Mouse (Mus musculus) embryo, embryonic 10.5 days (tissue): ENCODE results near the gene Gm3646.

Experiments
- DNase-seq: peaks from one replicate; pipeline ENCODE4 v3.0.0-alpha.2; 2015; ENCODE audit warnings: low spot score

Gm3646 gene

DNA sequence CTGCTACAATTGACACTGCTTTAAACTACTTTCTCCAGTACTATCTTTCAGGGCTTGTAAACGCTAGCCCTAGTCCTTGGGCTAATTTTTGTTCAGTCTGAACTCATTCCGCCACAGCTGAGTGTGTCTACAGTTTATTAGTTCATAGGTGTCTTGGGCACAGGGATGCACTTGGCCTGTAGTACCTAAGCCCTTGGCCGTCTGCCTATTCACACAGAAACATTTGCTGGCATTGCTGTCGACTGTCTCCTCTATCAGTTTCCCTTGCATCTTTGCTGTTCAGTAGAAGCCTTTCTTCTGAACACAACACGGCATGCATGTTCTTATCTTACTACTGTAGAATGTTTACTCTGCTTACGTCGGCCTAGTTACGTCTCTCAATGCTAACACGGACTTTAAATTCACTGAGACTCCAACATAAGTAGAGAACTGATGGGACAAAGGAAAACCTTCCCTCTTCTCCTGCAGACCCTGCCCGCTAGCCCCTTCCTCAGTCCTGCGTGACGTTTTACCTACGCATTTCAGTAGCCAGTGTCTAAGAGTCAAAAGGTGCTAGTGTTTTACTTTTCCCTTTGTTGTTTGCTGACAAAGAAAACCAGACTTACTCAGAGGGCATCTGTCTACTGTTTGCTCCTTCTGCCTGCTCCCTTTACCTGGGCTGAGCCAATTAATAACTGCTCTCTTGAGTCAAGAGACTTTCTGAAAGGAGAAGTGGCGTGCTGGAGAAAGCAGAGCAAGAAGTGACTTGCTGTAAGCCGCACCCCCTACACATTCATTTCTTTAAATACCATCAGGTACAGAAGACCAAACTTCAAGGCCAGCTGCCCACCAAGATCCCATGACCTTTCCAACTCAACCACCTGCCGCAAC lies 25.8 kb downstream of the Gm3646 start:
- DNase-seq = no peak

DNA sequence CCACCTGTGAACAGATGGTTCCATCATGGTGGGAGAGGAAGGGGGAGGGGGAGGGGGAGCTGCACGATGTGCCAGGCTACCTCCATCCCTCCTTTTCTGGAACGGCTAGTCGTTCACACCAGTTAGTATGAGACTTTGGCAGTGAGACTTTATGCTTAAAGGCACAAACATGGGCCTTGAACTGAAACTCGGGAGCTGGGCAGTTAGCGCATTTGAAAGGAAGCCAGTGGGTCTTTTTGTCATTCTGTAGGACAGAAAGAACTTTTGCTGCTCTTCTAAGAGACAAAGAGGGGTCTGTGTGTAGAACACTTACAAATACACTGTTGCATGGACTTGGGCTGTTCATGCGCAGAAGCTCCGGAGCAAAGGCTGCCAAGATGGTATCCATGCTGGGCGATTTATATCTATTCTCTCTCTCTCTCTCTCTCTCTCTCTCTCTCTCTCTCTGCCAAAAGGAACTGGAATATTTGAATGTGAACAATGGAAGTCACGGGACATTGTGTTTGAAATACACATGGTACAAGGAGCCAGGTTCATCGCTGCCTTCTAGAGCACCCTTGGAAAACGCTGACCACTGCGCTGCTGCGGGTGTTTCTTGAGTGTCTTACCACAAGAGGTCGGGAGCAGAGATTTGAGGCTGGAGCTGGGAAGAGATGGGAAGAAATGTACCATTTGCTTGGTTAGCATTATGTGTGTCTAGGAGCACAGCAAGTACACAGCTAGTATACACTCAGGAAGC lies 31.0 kb downstream of the Gm3646 start:
- DNase-seq = no peak

DNA sequence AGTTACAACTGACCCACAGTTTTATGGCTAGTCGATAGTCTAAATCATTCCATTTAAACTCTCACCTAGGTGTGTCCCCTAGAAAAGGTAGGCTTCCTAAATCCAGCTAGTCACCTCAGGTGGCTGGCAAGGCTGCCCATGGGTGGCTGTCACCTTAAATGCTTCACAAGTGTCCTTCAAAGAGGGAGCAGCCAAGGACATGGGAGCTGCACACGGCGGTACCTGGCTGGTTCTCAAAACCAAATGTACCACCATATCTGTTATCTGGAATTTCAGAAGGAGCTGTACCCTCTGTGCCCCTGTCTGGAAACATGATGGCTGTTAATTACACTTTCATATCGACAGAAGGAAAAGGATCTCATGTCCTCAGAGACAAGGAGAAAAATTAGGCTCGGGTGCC lies 31.6 kb downstream of the Gm3646 start:
- no peak for DNase-seq

DNA sequence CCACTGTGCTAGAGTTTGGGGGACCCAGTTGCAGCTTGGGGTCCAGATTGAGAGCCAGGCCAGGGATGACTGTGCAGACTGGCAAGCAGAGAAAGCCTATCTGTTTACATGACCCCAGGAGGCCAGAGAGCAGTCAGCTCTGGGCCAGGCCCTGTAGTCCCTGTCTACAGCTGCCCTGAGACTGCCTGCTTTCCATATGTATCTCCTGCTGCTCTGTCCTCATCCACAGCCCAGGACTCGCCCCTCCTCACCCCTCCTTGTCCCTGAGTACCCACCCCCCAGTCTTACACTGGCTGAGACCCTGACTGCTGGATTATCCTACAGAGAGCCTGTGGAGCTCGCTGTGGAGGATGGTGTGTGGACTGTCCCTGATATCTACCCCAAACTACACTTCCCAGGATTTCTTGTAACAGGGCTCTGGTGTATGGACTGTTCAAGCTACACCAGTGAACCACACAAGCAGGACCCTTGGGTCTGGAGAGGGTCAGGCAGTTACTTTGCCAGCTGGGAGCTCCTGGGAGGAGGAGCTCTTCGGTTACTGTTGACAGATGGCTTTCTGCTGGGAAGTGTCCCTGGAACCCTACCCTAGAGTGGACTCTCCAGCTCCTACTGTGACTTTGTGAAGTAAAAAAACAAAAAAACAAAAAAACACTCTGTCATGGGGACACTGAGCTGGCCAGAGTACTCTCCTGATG lies 32.6 kb downstream of the Gm3646 start:
- peak; percentile 42 for DNase-seq

DNA sequence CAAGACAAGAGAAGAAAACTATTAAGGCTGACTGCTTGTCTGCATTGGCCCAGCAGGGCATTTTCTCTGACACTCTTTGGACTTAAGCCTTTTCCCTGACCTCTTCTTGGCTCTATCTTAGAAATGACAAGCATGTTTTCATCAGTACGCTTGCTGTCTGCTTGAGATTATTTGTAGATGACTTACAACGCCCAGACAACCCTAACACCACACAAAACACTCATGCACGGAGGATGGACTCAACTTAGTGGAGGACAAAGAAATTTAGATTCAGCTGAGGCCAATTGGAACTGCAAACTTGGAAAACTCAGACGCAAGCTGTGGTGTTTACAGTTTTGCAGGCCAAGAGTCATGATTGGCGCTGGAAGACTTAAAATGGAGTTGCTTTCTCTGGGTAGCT lies 34.7 kb downstream of the Gm3646 start:
- no peak for DNase-seq

DNA sequence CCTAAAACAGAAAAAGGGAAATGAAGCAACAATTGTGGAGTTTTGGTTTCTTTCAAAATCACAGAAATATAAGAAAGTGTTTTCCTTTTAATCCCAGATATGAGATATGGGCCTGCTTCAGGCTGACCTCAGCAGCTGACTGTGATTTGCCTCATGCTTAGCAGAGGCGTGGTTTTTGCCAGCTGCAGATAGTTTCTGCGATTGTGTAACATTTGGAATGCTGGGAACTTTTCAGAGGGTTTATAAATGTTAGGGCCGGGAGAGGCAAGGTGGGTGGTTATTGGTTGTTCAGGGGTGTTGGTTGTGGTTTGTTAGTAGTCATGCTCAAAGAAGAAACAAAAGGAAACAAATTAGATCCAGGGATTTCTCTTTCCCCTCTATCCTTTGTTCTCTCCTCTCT lies 37.1 kb downstream of the Gm3646 start:
- DNase-seq = no peak

DNA sequence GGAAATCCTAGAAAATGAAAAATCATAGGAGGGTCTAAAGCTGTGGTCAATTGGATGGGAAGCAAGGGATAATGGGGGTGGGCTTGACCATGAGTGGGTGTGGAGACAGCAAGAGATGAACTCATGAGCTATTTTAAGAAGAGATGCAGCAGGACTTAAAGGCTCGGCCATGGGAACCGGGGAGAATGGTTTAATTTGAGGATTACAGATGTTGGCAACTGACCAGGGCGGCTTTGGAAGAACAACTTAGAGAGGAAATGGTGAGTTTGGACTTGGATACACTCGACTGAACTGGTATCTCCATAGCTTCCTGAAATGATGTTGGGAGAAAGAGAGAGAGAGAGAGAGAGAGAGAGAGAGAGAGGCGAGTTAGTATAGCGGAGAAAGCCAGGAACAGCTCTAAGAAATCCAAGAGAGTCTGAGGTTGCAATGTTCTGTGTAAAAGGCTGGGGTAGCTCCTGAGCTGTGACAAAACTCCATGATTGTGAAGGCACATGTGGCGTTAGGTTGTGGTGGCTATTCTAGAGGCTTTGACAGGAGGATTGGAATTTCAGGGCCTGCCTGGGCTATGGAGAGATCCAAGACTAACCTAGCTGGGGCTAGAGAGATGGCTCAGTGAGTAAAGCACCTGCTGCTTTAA lies 39.2 kb downstream of the Gm3646 start:
- DNase-seq = no peak

DNA sequence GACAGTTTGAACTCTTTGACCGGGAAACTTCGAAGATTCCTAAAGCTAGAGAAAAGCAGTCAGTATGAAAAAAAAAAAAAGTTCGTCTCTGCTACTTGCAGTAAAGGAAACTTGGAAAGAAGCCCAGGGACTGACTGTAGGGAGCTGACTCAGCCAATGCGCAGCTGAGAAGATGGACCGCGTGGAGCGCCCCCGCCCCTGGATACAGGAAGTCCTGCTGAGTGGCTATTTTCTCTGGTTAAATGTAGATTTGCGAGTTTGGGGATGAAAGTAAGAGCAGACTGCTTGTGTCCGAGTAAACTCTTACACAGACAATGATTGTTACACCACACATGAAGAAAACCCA lies 43.1 kb downstream of the Gm3646 start:
- peak; percentile 66 for DNase-seq

DNA sequence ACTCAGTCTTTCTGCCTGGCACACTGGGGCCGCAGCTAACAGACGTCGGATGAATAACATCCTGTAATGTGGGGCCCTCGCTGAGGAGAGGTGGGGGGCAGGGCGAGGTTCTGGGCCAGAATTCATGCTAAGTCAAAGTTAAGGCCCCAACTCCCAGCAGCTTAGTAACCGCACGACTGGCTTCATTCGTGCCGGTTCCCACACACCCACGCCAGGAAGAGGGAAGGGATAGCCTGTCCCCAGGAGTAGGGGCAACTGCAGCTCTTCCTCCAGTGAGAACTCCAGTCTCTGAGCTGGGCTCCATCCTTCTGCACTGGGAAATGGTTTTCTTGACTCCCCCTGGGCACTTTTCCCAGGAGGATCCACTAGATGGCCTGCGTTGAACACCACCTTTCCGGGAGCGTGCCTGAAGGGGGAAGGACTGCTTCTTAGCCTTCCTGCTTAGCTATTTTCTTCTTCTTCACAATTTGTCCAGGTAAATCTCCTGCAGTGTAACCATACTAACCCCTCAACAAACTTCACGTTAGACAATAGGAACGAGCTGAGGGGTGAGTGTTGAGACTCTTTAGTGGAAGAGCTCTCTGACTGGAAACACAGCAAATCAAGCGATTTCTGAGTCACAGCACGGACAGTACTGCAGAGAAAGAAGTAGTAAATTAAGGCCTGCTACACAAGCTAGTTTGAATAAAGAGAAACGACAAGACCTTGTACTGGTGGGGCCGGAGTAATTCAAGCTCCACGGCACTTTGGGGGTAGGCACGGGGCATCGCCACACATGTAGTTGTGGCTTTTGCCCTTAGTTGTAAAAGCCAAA lies 43.7 kb downstream of the Gm3646 start:
- peak; percentile 86 for DNase-seq

DNA sequence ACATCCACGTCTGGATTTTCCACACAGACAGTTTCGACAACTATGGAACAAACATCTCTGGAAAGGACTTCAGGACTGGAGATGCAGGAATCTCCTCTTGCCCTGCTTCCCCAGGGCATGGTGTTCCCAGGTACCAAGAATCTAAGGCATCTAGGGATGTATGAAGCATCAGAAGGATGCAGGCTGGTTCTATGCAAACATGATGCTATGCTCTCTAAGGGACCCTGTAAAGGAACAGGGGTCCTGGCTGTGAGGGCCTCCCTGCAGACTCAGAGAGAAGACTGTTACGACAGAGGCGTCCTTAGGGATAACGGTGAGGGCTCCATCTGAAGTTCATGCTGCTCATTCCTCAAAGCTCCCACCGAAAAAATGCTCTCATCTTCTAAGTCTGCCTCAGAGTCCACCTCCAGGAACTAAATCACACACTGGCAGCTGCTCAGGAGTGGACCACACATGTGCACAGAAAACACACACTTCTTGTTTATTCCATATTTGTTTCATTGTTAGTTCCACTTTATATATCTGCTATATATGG lies 44.9 kb downstream of the Gm3646 start:
- DNase-seq = no peak

DNA sequence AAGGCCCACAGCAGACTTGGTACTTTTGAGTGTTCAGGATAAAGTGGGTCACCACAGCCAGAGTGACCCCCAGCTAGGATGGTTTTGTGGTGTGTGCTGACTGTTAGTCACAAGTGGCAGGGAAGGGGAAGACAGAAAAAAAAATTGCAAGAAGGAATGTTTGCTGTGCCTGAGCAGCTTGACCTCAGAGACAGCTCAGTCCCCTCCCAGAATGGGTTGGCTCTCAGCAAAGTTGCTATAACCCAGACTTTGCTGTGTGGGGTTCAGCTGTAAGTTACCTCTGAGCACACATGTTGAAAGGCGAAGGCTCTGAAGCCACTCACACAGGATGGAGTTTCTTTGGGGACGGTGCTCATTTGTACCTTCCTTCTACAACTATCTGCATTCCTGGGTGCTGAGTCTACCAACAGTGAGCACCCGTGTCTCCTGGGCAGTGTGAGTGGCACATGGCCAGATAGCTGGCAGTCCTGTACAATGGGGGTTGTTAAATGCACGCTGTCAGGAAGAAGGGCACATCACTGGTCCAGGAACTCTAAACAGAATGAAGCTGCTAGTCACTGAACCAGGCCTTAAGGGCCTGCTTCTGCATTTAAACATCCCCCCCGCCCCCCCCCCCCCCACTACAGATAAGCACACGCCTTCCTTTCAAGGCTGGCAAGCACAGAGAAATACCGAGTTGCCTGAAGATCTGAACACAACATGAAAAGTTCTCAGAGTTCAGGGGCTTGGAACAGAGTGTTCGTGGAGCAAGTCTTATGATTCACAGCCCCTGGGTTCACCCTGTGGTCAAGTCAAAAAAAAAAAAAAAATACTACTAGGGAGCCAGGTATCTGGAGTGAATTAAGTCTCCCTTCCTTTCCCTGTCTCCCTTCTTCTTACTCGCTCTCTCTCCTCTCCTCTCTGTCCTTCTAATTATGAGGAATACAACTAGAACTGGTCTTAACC lies 45.6 kb downstream of the Gm3646 start:
- DNase-seq = no peak

DNA sequence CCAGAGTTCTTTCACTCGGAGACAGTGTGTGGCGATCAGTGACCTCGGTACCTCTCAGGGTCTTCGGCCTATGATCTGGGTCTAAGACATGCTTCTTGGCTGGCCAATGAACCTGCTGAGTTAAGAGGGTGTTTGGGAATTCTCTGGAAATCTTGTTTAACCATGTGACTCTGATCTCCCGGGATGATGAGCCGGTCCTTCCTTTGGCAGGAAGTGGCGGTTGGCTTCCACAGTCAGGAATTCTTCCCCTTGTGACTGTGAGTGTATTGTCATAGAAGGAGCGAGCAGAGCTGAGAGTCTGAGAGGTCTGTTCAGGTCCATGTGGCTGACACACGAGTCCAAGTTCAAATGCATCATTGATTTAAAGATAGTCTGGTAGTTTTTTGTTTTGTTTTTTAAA lies 46.9 kb downstream of the Gm3646 start:
- no peak for DNase-seq

DNA sequence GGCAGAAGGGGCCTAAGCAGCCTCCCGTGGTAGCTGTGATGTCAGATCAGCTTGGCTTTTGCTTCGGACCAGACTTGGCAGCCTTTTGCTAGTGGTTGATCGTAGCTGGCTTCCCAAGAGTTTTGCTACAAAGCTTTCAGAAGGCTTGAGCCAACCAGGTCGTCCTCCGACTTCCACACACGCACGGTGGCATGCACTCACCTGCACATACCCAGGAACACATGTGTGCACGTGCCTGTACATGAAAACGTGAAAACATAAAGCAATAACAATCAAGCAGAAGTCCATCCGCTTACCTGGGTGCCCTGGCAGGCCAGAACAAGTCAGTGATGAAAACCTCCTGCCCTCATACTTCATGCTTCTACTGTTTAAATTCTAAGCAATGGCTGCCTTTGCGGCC lies 48.2 kb downstream of the Gm3646 start:
- no peak for DNase-seq

DNA sequence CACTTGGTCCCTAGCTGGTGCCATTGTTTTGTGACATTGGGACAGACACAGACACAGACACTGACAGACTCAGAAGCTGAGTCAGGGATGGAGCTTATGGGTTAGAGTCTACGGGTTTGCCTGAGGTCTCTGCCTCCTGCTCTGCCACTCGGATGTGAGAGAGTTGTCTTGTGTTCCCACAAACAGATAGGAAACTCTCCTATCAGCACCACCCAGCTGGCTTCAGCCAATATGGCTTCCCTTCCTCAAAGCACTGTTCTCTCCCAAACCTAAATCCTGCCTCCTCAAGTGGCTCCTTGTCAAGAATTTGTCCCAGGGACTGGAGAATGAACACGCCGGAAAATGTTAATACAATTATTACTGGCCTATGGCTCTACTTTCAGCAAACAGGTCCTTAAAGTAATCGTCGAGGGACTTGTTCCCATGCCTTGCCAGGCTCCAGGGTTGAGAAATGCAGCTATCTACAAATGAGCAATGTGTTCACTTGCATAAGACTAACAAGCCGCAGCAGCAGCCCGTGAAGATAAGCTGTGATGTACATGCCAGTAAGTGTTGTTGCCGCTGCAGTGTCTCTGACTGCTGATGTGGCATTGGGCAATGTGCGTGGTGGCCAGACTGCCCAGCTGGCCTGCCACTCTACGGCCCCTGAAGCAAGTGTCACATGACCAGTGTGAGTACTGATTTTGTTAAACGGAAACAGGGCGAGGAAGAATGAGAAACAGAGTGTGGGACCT lies 50.7 kb downstream of the Gm3646 start:
- no peak for DNase-seq
